Mouse (Mus musculus) left cerebral cortex, postnatal 10 days (tissue): ENCODE measurements around the gene Aim2. TPM values are rescaled to one million over a fixed set of nuclear protein-coding genes. Genes with fewer than 3 reads are reported as not detected.
A peak's percentile ranks its signal among the peaks of the same experiment; 100 is the strongest.
"Not testable (repeated sequence)": the region's sequence is repeated elsewhere in the genome, so short reads cannot be mapped to it uniquely, and the experiment has no call there.

Source experiments
- DNase-seq, 2 experiments: peaks; one replicate each; pipeline ENCODE4 v3.0.0; 2021 to 2022; ENCODE audit warnings: low spot score in 2 of 2, mixed read lengths in 1 of 2; ENCODE audit errors: extremely low spot score in 1 of 2
- intact Hi-C: fragments of 180-260 bp; cut with DNase I; formaldehyde crosslinking; loops from one replicate; pipeline ENCODE4 v1.15.1; 2025
- total RNA-seq, 2 experiments: library from RNA; stranded (reverse); gene quantifications; 2 replicates each; pipeline ENCODE4 v1.2.3; 2021

Aim2 gene
- total RNA-seq, 2 experiments from 2014 or later = 3.7 to 4.9 TPM

DNA sequence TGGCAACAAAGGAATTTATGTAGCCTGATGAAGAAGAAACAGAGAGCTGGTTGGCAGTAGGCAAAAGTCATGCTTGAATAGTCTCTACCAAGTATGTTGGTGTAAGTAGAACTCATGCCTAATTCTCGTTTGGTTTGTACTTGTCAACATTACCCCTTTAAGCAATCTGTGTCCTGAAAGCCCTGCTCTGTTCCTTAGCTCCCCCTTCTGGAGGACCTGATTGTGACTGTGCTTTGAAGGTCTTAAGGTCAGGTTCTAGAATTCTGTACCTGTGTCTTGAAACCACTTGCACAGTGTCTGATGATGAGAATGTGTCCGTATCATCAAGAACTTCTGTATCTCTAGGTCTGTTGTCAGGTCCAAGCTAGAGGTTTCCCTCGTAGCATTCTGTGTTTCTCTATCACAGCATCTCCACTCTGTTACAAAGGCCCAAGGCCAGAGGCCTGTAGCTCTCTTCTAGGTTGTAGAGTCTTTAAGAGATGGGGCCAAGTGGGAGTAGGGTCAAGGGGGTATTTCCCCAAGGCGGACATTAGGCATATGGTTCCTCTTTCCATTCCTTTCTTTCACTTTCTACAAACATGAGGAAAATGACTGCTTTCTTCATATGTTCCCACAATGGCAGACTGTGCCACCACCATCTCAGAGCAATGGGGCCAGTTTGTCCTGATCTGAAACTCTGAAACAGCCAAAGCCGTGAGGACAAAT lies 79.5 kb downstream of the Aim2 start:
- intact Hi-C loops = no loop called here

GRCm38 (mm10) chr1:173432411-173432810 lies 81.7 kb downstream of the Aim2 start:
- intact Hi-C loops = no loop called here
- no peak for DNase-seq

More for the DNA sequence above, 79.5 kb downstream of the Aim2 start:
- no peak for DNase-seq

DNA sequence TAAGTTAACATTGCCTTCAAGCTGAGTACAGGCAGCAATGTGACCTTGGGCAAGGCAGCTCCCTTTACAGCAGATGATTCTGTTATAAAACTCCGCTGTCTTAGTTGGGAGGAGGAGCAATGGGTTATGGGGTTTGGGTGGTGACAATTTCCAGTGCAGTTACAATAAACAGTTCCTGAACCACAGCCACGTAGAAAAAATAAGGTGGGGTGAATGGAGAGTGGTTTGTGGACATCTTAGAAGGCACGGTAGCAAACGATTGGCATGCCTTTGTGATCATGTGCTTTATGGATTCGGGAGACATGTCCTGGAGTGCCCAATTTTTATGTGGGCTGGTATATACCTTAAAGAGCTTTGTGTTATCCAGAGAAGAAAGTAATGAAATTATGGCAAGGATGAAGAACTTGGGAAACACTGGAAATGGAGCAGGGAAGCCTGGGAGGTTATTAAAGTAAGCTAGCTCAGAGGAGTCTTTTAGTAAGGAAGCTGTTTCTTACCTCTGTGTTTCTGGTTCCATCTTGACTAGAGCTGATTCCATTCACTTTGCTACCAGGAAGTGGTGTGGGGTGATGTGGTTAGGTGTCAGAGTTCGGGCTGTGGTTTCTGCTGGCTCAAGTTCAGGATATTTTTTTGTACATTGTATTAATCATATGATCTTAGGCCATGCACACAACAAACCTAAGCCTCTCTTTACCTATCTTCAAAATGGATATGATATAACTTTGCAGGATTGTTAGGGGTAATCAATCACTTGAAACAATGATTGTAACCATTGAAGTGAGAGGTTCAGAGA lies 86.7 kb downstream of the Aim2 start:
- intact Hi-C loops = no loop called here
- no peak for DNase-seq

GRCm38 (mm10) chr1:173440681-173441080 lies 90.0 kb downstream of the Aim2 start:
- no peak for DNase-seq
- intact Hi-C loops = no loop called here

DNA sequence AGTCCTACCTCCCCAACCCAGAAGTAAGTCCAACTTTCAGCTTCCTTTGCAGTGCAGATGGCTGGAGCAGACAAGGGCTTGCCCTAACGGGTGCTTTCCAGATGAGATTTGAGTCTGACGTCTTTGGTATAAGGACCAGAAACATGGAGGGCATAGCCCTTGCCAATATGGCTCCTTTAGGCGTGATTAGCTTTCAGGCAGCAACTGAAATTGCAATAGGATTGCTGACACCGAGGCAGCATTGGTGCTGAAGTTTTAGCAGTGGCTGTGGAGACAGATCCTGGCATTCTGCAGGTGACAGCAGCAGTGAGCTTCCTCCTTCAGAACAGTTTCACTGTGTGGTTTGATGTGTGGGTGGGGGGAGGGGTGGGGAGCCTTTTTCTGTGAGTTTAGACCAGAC lies 90.5 kb downstream of the Aim2 start:
- intact Hi-C loops = no loop called here
- DNase-seq = no peak

DNA sequence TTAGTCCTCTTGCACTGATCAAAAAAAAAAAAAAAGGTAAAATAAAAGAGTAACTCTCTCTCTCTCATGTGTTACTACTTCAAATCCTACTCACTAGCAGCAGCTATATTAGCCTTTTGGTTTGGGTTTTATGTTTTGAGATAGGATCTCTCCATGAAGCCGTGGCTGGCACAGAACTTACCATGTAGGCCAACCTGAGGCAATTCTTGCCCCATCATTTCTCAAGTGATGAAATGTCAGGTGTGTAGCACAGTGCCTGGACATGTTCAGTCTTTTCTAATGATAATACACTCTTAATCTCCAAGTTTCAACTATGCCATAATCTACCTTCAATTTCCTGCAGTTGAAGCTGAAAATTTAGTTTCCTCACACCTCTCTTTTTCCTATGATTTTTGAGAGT lies 92.4 kb downstream of the Aim2 start:
- no peak for DNase-seq
- intact Hi-C loops = no loop called here

DNA sequence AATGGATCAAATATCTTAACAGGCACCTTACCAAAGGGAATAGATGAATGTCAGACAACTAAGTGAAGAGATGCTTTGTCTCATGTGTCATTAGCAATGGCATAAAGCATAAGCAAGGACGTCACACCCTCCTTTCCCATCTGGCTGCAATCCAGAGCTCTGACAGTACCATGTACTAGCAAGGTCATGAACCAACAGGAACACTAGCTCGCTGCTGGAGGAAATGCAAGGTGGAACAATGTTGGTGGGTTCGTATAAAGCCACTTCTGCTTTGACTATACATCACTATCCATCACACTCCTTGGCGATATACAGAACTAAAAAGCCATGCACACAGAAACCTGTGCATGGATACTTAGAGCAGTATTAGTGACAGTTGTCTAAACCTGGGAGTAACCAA lies 96.4 kb downstream of the Aim2 start:
- intact Hi-C loops = no loop called here
- no peak for DNase-seq

- intact Hi-C loops = loop anchor here (10.0 kb wide), 1 partner anchor 1544 kb away; no protein-coding TSS in a partner anchor
Observed at GRCm38 (mm10) chr1:173450621-173451020, 99.9 kb downstream of the Aim2 start.

DNA sequence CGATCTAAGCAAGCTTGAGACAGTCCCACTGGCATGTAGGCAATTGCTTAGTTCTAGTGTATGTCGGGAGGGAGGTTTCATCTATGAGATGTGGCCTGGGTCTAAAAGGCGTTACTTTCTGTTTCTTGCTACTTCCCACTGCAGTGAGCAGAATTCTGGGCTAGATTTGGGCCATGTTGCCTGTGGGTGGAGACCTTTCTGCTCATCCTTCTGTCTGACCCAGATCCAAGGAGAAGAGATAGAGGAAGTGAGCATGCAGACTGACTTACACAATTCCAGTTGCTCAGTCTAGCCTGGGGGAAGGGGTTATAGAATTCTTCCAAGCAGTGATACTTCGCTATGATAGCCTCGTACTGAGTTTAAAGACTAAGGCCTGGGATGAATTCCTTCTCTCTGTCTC lies 101.0 kb downstream of the Aim2 start:
- intact Hi-C loops = loop anchor here (10.0 kb wide), 1 partner anchor 1543 kb away; no protein-coding TSS in a partner anchor
- DNase-seq = no peak

More at GRCm38 (mm10) chr1:173450621-173451020, 99.9 kb downstream of the Aim2 start:
- DNase-seq = no peak

DNA sequence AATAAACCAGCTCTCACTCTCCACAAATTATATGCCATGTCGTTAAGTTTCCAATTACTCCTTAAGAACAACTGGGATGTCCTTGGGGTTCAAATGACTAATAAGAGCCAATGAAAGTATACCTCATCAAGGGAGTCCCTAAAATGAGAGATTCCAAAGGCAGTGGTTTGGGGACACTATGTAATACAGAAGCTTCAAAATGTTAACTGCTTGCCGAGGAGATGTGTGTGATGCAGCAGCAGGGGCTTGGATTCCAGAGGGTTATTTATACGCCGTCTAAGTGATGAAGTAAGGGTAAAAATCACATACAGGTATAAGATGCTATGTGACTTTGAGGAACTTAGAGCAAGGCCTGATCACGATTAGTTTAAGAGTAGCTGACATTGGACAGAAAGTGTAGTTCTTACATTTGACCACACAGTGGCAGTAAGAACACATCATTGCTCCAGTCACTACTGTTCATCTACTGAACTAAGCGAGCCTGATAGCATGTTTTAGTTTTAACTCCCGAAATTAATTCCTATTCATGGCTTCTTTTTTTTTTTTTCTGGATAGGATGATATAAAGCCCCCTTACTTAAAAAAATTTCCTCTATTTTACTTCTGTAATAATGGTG lies 105.6 kb downstream of the Aim2 start:
- intact Hi-C loops = loop anchor here (5.0 to 10.0 kb wide), 4 partner anchors 646 to 1539 kb away; no protein-coding TSS in a partner anchor
- DNase-seq = peak in 1 of 2 experiments; percentile 62

GRCm38 (mm10) chr1:173456761-173457160 lies 106.1 kb downstream of the Aim2 start:
- DNase-seq = no peak
- intact Hi-C loops = loop anchor here (5.0 to 10.0 kb wide), 4 partner anchors 646 to 1538 kb away; no protein-coding TSS in a partner anchor

GRCm38 (mm10) chr1:173480399-173481181 lies 129.9 kb downstream of the Aim2 start:
- DNase-seq, intact Hi-C loops: not testable (repeated sequence)

GRCm38 (mm10) chr1:173481182-173481574 lies 130.5 kb downstream of the Aim2 start:
- intact Hi-C loops, DNase-seq: not testable (repeated sequence)

DNA sequence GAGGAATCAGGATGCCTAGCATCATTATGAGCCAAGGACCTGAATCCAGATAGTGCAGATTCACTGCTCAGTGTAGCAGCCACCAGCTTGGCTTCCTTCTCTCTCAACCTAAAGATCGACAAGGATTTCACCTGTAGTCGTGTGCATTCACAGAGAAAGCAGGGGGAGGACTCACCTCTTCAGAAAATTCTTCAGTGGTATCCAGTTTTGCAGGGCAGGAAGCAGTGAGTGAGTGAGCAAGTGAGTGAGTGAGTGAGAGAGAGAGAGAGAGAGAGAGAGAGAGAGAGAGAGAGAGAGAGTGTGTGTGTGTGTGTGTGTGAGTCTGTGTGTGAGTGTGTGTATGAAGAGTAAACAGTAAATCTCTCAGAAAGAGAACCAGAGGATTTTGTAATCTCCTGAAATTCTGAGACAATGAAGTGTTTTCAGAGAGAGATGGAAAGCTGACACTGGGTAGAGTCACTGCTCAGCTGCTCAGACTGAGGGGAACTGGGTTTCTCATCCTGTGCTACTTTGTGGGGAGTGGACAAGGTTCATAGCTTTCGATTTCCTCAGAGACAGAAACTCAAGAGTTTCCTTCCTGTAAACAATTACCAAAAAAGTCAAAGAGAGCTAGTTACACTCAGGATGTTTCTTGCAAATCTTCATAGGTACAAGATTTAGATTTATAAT lies 140.3 kb downstream of the Aim2 start, which contains the start of gene Ifi206:
Ifi206 (minus strand) TSS at position 230 of the 669 bp plus-strand sequence.
- DNase-seq, intact Hi-C loops: not testable (repeated sequence)

GRCm38 (mm10) chr1:173491483-173491882 lies 140.8 kb downstream of the Aim2 start:
- intact Hi-C loops = not testable (repeated sequence)

DNA sequence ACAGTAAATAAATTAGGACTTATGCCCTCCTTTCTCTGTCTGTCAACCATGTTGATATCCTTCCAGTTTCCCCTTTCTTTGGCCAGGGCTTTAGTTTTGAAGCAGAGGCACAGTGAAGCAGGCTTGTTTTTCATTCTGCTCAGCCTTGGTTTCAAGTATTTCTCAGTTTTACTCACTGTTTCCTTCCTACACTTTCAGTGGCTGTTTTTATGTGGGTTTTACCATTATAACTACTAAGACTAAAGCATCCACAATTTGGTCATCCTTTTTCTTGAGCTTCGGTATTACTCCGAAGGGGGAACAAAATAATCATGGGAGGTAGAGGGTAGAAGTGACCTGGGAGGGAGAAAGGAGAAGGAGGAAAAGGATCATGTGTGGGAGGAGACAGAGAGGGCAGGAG lies 159.9 kb downstream of the Aim2 start:
- DNase-seq, intact Hi-C loops: not testable (repeated sequence)

More at GRCm38 (mm10) chr1:173491483-173491882, 140.8 kb downstream of the Aim2 start:
- not testable (repeated sequence) for DNase-seq
